Mouse (Mus musculus): ENCODE measurements around the gene 1700003E16Rik. TPM values are rescaled to one million over a fixed set of nuclear protein-coding genes. Genes with fewer than 3 reads are reported as not detected.

Gene 1700003E16Rik
- not detected for total RNA-seq (2023)

DNA sequence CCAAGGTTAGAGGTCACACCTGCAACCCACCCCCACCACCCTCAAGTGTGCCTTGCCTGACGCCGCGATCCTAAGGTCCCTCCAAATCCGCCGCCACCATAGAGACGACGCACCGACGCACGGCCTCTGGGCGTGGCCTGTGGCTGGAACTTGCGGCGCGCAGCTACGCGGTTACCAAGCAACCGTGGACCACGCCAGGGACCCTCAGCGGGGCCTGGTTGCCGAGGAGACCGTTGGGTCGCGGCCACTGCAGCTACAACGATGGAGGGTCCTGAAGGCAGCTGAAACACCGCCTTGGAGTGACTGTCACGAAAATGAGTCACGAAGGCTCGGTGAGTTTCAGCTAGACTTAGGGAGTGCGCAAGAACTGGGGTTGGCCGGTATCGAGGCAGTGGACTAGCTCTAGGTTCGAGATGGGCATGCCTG is at the start of gene 1700003E16Rik, which contains the start of gene Wdr54:
1700003E16Rik (plus strand) TSS at position 146 of the 426 bp plus-strand sequence.
Wdr54 (minus strand) TSS at position 139 of the 426 bp plus-strand sequence.

DNA sequence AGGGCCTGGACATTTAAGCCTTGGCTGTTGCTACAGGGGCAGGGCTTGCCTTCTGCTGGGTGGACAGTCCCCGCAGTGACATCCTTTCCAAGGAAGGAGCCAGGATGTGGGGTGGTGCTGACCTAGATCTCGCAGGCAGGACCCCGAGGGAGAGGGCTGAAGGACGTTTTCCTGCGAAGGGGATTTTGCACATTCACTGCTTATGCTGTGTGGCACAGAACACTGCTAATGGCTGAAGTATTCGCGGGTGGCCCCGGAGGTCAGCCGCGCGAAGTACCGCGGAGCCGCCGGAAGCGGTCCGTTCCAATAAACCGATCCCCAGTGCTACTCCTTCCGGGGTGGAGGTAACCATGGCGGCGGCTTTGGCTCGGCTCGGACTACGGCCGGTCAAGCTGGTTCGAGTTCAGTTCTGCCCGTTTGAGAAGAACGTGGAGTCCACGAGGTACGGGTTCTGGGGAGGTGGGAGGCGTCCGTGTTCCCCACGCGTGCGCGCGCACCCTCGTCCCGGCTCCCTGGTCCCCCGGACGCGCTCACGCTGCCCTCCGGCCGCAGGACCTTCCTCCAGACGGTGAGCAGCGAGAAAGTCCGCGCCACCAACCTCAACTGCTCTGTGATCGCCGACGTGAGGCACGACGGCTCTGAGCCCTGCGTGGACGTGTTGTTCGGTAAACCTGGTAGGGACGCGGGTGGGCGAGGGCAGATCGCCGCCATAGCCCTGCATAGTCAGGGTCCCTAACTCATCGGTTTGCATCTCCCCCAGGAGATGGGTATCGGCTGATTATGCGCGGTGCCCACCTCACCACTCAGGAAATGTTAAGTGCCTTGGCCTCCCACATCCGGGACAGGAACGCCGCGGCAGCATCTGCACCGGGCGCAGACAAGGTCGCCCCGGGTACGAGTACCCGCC is 47.2 kb upstream of the 1700003E16Rik start, which contains the start of gene Mrpl53:
Mrpl53 (plus strand) TSS at position 279 of the 907 bp plus-strand sequence.

GRCm38 (mm10) chr6:83115011-83115671 is 41.1 kb upstream of the 1700003E16Rik start, which contains the start of gene Mogs:
Gene Mogs (plus strand): TSS chr6:83115496.

DNA sequence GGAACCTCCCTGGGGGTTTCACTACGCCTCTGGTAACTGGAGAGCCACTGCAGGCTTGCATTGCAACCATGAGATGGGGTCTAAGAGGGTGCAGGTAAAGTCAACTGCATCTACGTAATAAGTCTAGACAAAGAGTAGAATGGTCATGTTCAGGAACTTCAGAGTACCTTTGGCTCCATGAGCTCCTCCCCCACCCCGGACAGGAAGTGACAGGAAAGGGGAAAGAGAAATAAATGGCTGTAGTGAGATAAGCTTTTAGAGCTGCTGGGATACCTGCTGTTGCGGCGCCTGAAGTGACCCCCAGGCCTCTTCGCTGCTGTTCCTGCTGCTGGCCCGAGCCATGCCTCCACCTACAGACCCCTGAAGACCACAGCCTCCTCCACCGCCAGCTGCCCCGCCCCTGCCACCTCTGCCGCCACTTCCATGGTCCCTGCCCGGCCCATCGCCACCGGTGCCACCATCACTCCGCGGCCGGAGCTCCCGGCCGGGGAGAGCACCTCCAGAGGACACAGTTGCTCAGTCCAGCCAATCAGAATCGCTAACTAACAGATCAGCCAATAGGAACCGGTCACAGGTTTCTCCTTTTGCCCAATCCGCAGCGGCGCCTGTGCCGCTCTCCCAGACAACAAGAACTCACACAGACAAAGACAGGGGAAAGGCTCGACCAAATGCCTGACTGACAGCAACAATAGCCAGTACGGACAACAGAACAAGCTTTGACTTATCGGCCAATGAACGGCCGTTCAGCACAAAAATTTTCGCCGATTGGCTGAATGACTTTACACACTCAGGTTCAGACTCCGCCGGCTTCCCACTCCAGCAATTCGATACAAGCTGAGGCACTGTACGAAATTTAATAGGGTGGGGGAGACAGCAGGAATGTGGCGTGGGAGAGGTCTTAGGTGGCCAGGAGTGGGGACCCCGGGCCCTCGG is 35.0 kb upstream of the 1700003E16Rik start, which contains the start of gene Wbp1:
Wbp1 (minus strand) TSS at position 630 of the 933 bp plus-strand sequence.

GRCm38 (mm10) chr6:83125331-83125730 is 30.9 kb upstream of the 1700003E16Rik start, which contains the start of gene Ino80b:
Gene Ino80b (minus strand): TSS chr6:83125431.

GRCm38 (mm10) chr6:83134951-83135513 is 21.2 kb upstream of the 1700003E16Rik start, which contains the start of gene Rtkn:
Gene Rtkn (plus strand): TSS chr6:83135463.

GRCm38 (mm10) chr6:83165607-83166242 is 9.5 kb downstream of the 1700003E16Rik start, which contains the start of gene Dctn1:
Gene Dctn1 (plus strand): TSS chr6:83165920.

Other genes starting within 250 kb of the 1700003E16Rik start
- gene Sema4f, start 216.6 kb upstream of the 1700003E16Rik start, total RNA-seq (2023): 17.1 TPM
- not detected for gene M1ap, start 209.5 kb upstream of the 1700003E16Rik start, total RNA-seq (2023)
- 13.2 TPM for gene Dok1, start 122.9 kb upstream of the 1700003E16Rik start, total RNA-seq (2023)
- not detected for gene Loxl3, start 122.2 kb upstream of the 1700003E16Rik start, total RNA-seq (2023)
- gene Aup1, start 101.9 kb upstream of the 1700003E16Rik start, total RNA-seq (2023): 376 TPM
- gene Htra2, start 101.1 kb upstream of the 1700003E16Rik start, total RNA-seq (2023): 25.8 TPM
- gene Dqx1, start 98.6 kb upstream of the 1700003E16Rik start, total RNA-seq (2023): 11.6 TPM
- gene Tlx2, start 86.1 kb upstream of the 1700003E16Rik start, total RNA-seq (2023): not detected
- 20.6 TPM for gene Pcgf1, start 78.5 kb upstream of the 1700003E16Rik start, total RNA-seq (2023)
- not detected for gene Lbx2, start 70.0 kb upstream of the 1700003E16Rik start, total RNA-seq (2023)
- 10.7 TPM for gene Ccdc142, start 54.8 kb upstream of the 1700003E16Rik start, total RNA-seq (2023)
- 6.1 TPM for gene Gm42688, start 54.8 kb upstream of the 1700003E16Rik start, total RNA-seq (2023)
- 24.3 TPM for gene Mrpl53, start 47.4 kb upstream of the 1700003E16Rik start, total RNA-seq (2023)
- 38.4 TPM for gene Mogs, start 40.9 kb upstream of the 1700003E16Rik start, total RNA-seq (2023)
- gene Wbp1, start 34.8 kb upstream of the 1700003E16Rik start, total RNA-seq (2023): 37.7 TPM
- 25.4 TPM for gene Ino80b, start 31.0 kb upstream of the 1700003E16Rik start, total RNA-seq (2023)
- gene Rtkn, start 20.9 kb upstream of the 1700003E16Rik start, total RNA-seq (2023): not detected
- not detected for gene Wdr54, start within 50 bp of the 1700003E16Rik start, total RNA-seq (2023)
- gene Dctn1, start 9.5 kb downstream of the 1700003E16Rik start, total RNA-seq (2023): 85.3 TPM
- gene Slc4a5, start 63.4 kb downstream of the 1700003E16Rik start, total RNA-seq (2023): not detected
- 44.9 TPM for gene Mthfd2, start 169.5 kb downstream of the 1700003E16Rik start, total RNA-seq (2023)
- 112 TPM for gene Mob1a, start 169.6 kb downstream of the 1700003E16Rik start, total RNA-seq (2023)
- 27.1 TPM for gene Bola3, start 192.7 kb downstream of the 1700003E16Rik start, total RNA-seq (2023)

All from CD4-positive naive resting alpha-beta T cell, adult 76 days (primary cell).